Mouse (Mus musculus): ENCODE measurements around the gene Itpk1. TPM values are rescaled to one million over a fixed set of nuclear protein-coding genes. Genes with fewer than 3 reads are reported as not detected.

Gene Itpk1
- total and polyA plus RNA-seq, 2 experiments from 2014 or later = 47.5 to 47.6 TPM

DNA sequence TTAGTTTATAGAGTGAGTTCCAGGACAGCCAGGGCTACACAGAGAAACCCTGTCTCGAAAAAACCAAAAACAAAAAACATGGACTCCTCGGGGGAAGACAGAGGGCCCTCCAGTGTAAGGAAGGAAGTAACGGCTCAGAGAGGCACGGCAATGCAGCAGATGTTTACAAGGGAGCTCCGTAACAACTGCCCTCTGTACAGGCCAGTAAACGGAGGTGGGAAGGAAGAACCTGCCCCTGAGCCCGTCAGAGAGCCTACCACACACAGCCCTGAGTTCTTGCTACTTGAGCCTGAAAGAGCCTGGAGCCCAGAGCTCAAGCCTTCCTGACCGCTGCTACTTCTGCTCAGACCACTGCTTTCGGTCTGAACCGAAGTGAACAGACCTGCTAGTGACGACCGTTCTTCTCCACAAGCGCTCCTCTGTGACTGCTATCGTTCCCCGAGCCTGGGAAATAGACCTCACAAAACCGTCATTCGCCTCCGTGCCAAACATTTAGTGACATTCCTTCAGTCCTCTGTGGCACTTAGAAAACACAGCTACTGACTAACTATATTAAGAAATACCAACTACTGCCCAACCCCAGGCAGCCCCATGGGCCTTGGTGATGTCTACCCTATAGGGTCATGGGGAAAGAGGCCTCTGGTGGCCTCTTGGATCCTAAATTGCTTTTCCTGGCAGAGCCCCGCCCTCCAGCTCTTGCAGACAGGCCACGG, 8.6 kb upstream of the Itpk1 start:
- DNase-seq (no peak), ATAC-seq (no peak)
- no peak overlapping the region for H3K9ac ChIP-seq
- no peak overlapping the region for H3K4me2 ChIP-seq (ENCODE audit: low read depth)
- 80% methylated on average over 20 of the region's 20 CpGs for WGBS
- H3K27ac ChIP-seq (ENCODE audit: low read depth, low read length) = no peak overlapping the region
- no peak for TF ChIP-seq CTCF (IDR thresholded peaks at IDR 0.05; ENCODE audit: low read depth)
- no peaks in the 10 kb centered on the region for H3K9me3 ChIP-seq (ENCODE audit: low read length)
- no peak overlapping the region for H3K4me3 ChIP-seq (ENCODE audit: low read depth, low read length)
- H3K4me1 ChIP-seq (ENCODE audit: insufficient read depth) = no peaks in the 10 kb centered on the region
- no peaks in the 10 kb centered on the region for H3K36me3 ChIP-seq (ENCODE audit: insufficient read depth)
- no peaks in the 10 kb centered on the region for H3K27me3 ChIP-seq (ENCODE audit: insufficient read depth, low read length)

DNA sequence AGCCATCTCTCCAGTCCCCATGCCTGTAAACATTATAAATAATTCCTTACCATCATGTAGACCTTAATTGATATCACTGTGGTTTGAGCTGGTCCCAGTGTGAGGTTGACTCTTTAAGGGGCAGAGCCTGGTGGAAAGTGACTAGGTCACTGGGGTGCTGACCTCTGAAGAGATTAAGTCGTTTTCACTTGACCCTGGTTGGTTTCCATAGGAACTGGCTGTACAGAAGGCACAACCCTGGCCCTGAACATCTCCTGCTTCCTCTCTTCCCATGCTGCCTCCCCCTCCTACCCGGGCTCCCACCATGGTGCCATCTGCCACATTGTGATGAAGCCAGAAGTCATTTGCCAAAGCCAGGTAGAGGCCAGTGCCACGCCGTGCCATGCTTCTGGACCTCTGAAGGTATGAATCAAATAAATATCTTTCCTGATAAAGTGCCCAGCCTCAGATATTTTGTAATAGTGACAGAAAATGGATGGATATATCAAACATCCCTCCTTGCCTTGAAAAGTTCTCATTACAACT, 6.2 kb upstream of the Itpk1 start:
- no peak overlapping the region for H3K4me2 ChIP-seq (ENCODE audit: low read depth)
- H3K4me1 ChIP-seq (ENCODE audit: insufficient read depth) = peaks cover 1% of the 10 kb centered on the region
- H3K36me3 ChIP-seq (ENCODE audit: insufficient read depth) = no peaks in the 10 kb centered on the region
- H3K27ac ChIP-seq (ENCODE audit: low read depth, low read length) = no peak overlapping the region
- H3K9ac ChIP-seq = no peak overlapping the region
- no peak overlapping the region for H3K4me3 ChIP-seq (ENCODE audit: low read depth, low read length)
- TF ChIP-seq CTCF (IDR thresholded peaks at IDR 0.05; ENCODE audit: low read depth) = no peak
- H3K27me3 ChIP-seq (ENCODE audit: insufficient read depth, low read length) = no peaks in the 10 kb centered on the region
- no peaks in the 10 kb centered on the region for H3K9me3 ChIP-seq (ENCODE audit: low read length)
- DNase-seq = no peak
- no peak for ATAC-seq
- 59% methylated on average over 4 of the region's 4 CpGs for WGBS

DNA sequence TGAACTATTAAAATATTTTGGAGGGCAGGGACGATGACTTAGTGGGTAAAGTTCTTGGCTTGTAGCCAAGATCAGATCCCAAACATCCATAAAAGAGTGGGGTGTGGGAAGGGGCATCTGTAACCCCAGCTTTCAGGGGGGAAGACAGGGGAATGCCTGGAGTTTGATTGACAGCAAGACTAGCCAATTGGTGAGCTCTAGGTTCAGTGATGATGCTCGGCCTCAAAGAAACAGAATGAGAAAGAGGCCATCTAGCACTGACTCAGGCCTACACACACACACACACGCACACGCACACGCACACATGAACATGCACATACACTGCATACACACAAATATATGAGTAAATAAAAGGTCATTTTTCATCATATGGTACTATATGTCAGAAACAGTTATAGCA, 5.2 kb upstream of the Itpk1 start:
- Histone ChIP-seq H3K27me3 (ENCODE audit: insufficient read depth, low read length) (no peaks in the 10 kb centered on the region), H3K4me2 (ENCODE audit: low read depth) (no peak overlapping the region), H3K9me3 (ENCODE audit: low read length) (no peaks in the 10 kb centered on the region), H3K36me3 (ENCODE audit: insufficient read depth) (no peaks in the 10 kb centered on the region), H3K4me1 (ENCODE audit: insufficient read depth) (peaks cover 7% of the 10 kb centered on the region), H3K9ac (no peak overlapping the region), H3K27ac (ENCODE audit: low read depth, low read length) (no peak overlapping the region), H3K4me3 (ENCODE audit: low read depth, low read length) (no peak overlapping the region)
- WGBS = 85% methylated on average over 5 of the region's 5 CpGs
- DNase-seq = no peak
- TF ChIP-seq CTCF (IDR thresholded peaks at IDR 0.05; ENCODE audit: low read depth) = no peak
- no peak for ATAC-seq

DNA sequence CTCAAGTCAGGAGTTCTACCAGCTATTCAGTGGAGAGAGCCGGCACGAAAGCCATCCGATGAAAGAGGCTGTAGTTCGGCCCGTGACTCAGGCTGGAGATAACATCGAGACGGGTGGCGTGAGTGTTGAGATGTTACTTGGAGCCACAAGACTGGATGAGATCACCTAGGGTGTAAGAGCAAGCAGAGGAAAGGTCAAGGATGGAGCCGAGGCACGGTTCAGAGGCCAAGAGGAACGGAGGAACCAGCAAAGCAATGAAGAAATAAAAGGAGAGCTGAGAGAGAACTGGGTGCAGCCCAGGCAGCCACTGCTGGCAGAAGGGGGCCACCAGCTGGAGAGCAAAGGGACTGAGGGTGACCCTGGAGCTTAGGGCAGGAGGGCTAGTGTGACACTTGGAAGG, 3.5 kb upstream of the Itpk1 start:
- no peaks in the 10 kb centered on the region for H3K9me3 ChIP-seq (ENCODE audit: low read length)
- DNase-seq = no peak
- ATAC-seq = no peak
- H3K36me3 ChIP-seq (ENCODE audit: insufficient read depth) = no peaks in the 10 kb centered on the region
- TF ChIP-seq CTCF (IDR thresholded peaks at IDR 0.05; ENCODE audit: low read depth) = peak; percentile 26; the same call in 1 of the 2 replicates
- no peak overlapping the region for H3K4me3 ChIP-seq (ENCODE audit: low read depth, low read length)
- peaks cover 7% of the 10 kb centered on the region for H3K4me1 ChIP-seq (ENCODE audit: insufficient read depth)
- no peak overlapping the region for H3K4me2 ChIP-seq (ENCODE audit: low read depth)
- no peak overlapping the region for H3K9ac ChIP-seq
- no peak overlapping the region for H3K27ac ChIP-seq (ENCODE audit: low read depth, low read length)
- H3K27me3 ChIP-seq (ENCODE audit: insufficient read depth, low read length) = no peaks in the 10 kb centered on the region
- WGBS = 82% methylated on average over 11 of the region's 11 CpGs

DNA sequence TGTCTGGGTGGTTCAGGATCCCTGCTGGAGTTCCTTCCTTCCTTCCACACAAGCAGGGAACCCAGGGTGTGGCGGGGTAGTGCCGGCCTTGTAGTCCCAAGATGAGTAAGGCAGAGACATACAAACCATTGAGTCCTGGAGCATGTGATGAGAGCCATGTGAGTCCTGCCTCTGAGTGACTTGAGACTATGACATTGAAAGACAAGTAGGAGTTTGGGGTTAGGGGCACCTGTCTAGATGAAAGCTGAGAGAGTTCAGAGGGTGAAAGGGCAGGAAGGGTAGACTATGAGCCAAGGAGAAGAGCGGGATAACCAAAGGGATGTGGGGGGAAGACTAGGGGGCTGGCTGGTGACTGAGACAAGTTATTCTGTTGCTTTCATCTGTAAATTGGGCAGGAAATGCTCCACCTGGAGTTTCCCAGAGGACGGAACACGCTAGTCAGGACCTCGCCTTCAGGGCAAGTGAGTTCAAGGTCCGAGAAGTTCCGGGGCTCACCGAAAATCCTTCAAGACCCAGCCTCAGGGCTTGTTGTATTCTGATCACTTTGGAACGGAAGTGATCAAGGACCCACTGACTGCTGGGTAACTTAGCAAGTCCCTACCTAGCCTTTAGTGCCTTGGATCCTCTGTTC, 2.2 kb upstream of the Itpk1 start:
- Histone ChIP-seq H3K4me1 (ENCODE audit: insufficient read depth) (peaks cover 12% of the 10 kb centered on the region), H3K27ac (ENCODE audit: low read depth, low read length) (no peak overlapping the region), H3K4me2 (ENCODE audit: low read depth) (no peak overlapping the region), H3K9me3 (ENCODE audit: low read length) (no peaks in the 10 kb centered on the region), H3K4me3 (ENCODE audit: low read depth, low read length) (no peak overlapping the region), H3K36me3 (ENCODE audit: insufficient read depth) (no peaks in the 10 kb centered on the region), H3K9ac (no peak overlapping the region), H3K27me3 (ENCODE audit: insufficient read depth, low read length) (no peaks in the 10 kb centered on the region)
- no peak for DNase-seq
- 94% methylated on average over 10 of the region's 10 CpGs for WGBS
- no peak for TF ChIP-seq CTCF (IDR thresholded peaks at IDR 0.05; ENCODE audit: low read depth)
- no peak for ATAC-seq

DNA sequence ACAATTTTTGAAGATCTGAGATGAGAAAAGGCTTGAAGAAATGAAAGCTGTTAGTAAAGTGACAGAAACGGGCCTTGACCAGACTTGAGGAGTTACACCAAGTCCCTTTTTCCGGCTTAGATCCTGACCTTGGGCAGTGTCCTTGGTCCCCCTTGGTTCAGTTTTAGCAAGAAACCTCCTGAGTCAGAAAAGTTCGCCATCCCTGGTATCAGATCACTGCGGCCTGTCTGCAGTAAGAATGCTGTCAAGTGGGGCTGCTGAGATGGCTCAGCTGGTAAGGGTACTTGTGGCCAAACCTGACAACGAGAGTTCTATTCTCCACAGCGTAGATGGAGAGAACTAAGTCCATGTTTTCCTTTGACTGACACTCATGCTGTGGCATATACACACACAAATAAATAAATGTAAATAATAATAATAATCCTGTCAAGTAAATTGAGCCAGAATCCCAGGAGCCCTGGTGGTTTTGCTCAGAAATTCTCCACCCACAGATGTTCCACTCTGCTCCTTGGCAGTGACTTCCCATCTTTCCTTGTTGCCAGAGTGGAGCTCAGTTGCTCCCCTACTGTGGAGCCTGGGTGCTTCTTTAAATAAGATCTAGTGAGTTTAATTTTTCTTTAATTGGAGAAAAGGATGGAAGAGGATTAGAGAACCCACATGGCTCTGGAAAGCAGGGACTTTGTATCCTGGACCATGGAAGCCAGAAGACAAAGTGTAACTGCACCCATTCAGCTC, 1.3 kb upstream of the Itpk1 start:
- no peak for ATAC-seq
- no peak for TF ChIP-seq CTCF (IDR thresholded peaks at IDR 0.05; ENCODE audit: low read depth)
- H3K27ac ChIP-seq (ENCODE audit: low read depth, low read length) = peak overlapping the region; percentile 96
- H3K4me1 ChIP-seq (ENCODE audit: insufficient read depth) = peaks cover 13% of the 10 kb centered on the region
- peak overlapping the region; percentile 79; the same call in 1 of the 2 replicates for H3K4me2 ChIP-seq (ENCODE audit: low read depth)
- H3K27me3 ChIP-seq (ENCODE audit: insufficient read depth, low read length) = no peaks in the 10 kb centered on the region
- no peak overlapping the region for H3K4me3 ChIP-seq (ENCODE audit: low read depth, low read length)
- no peak overlapping the region for H3K9ac ChIP-seq
- H3K9me3 ChIP-seq (ENCODE audit: low read length) = no peaks in the 10 kb centered on the region
- DNase-seq = no peak
- no peaks in the 10 kb centered on the region for H3K36me3 ChIP-seq (ENCODE audit: insufficient read depth)
- WGBS = 67% methylated on average over 6 of the region's 6 CpGs
